Mouse (Mus musculus) heart, embryonic 16.5 days (tissue): ENCODE data around the gene Tpbgl. TPM values are rescaled to one million over a fixed set of nuclear protein-coding genes. Genes with fewer than 3 reads are reported as not detected.
A peak's percentile ranks its signal among the peaks of the same experiment; 100 is the strongest.

ENCODE experiments used
- ATAC-seq: fragments of 200-750 bp; cut with Nextera tagmentation; replicated peaks from 2 replicates; pipeline ENCODE4 v1.8.0; 2017; ENCODE audit warnings: moderate number of reproducible peaks; ENCODE audit not compliant: insufficient read depth, low FRiP score; ENCODE audit errors: extremely low read depth
- H3K27ac ChIP-seq: fragments of 300-500 bp; sonication (generic); 2 replicates; pipeline ENCODE4 v1.5.1; 2014; ENCODE audit warnings: mild to moderate bottlenecking, low read length, control low read depth, moderate library complexity
- H3K27me3 ChIP-seq: fragments of 300-500 bp; sonication (generic); 2 replicates; pipeline ENCODE4 v1.6.1; 2014; ENCODE audit warnings: low read length, mixed read lengths; ENCODE audit not compliant: control insufficient read depth, insufficient read depth
- H3K36me3 ChIP-seq: fragments of 300-500 bp; sonication (generic); 2 replicates; pipeline ENCODE4 v1.6.1; 2014; ENCODE audit not compliant: control insufficient read depth, insufficient read depth
- H3K4me1 ChIP-seq: fragments of 300-500 bp; sonication (generic); 2 replicates; pipeline ENCODE4 v1.6.1; 2014; ENCODE audit warnings: low read length, mixed read lengths; ENCODE audit not compliant: control insufficient read depth, insufficient read depth
- H3K4me2 ChIP-seq: fragments of 300-500 bp; sonication (generic); 2 replicates; pipeline ENCODE4 v1.6.1; 2014; ENCODE audit warnings: low read depth, mild to moderate bottlenecking, control low read depth, low read length
- H3K4me3 ChIP-seq: fragments of 300-500 bp; sonication (generic); 2 replicates; pipeline ENCODE4 v1.5.1; 2014; ENCODE audit warnings: mild to moderate bottlenecking, control low read depth, low read length
- H3K9ac ChIP-seq: fragments of 300-500 bp; sonication (generic); 2 replicates; pipeline ENCODE4 v1.6.1; 2014; ENCODE audit warnings: low read length, control low read depth
- H3K9me3 ChIP-seq: fragments of 300-500 bp; sonication (generic); replicated peaks from 2 replicates; pipeline ENCODE4 v1.6.1; 2016; ENCODE audit warnings: low read length; ENCODE audit not compliant: control insufficient read depth
- WGBS: fragments of 180-500 bp; shearing (Covaris S2); extraction: QIAGEN DNeasy Blood & Tissue Kit; methylation state at CpG from one replicate; pipeline ENCODE4 v1.1.7; 2014; 5-methylcytosine and 5-hydroxymethylcytosine counted together
- polyA plus RNA-seq: library from polyadenylated mRNA; unstranded; fragments of >200 nt; fragmentation: Nextera tagmentation; extraction: Ambion mirVana; gene quantifications from 2 replicates; pipeline ENCODE4 v1.2.1, GENCODE M21; 2015

Tpbgl gene
- 2.5 TPM in 2 replicates for polyA plus RNA-seq

GRCm38 (mm10) chr7:99626376-99627270 lies at the start of gene Tpbgl:
Gene Tpbgl, minus strand, starts transcription at chr7:99627103.
- under 1% methylated on average over 75 of the region's 83 CpGs for WGBS
- Histone ChIP-seq H3K9ac (peak within 1 kb of the TSS; percentile 43), H3K27me3 (peaks cover 81% of the 10 kb centered on the region), H3K27ac (no peak within 1 kb of the TSS), H3K4me1 (peaks cover 6% of the 10 kb centered on the region), H3K9me3 (no peaks in the 10 kb centered on the region), H3K4me2 (peak within 1 kb of the TSS; percentile 91), H3K36me3 (no peaks in the 10 kb centered on the region), H3K4me3 (peak within 1 kb of the TSS; percentile 62)
- ATAC-seq = peak; percentile 70

- H3K9me3 ChIP-seq = no peaks in the 10 kb centered on the region
- no peak overlapping the region for H3K4me2 ChIP-seq
- H3K27me3 ChIP-seq = no peaks in the 10 kb centered on the region
- H3K27ac ChIP-seq = no peak overlapping the region
- no peaks in the 10 kb centered on the region for H3K4me1 ChIP-seq
- ATAC-seq = no peak
- WGBS = 72% methylated on average over 3 of the region's 3 CpGs
- H3K4me3 ChIP-seq = no peak overlapping the region
- no peak overlapping the region for H3K9ac ChIP-seq
- no peaks in the 10 kb centered on the region for H3K36me3 ChIP-seq
These were observed 48.0 kb upstream of the Tpbgl start for GRCm38 (mm10) chr7:99674890-99675289.

- H3K36me3 ChIP-seq = no peaks in the 10 kb centered on the region
- H3K9me3 ChIP-seq = no peaks in the 10 kb centered on the region
- no peak overlapping the region for H3K4me2 ChIP-seq
- no peak overlapping the region for H3K9ac ChIP-seq
- 70% methylated on average over 5 of the region's 5 CpGs for WGBS
- H3K4me1 ChIP-seq = no peaks in the 10 kb centered on the region
- ATAC-seq = no peak
- H3K27me3 ChIP-seq = no peaks in the 10 kb centered on the region
- no peak overlapping the region for H3K4me3 ChIP-seq
- H3K27ac ChIP-seq = no peak overlapping the region
These were observed 47.3 kb upstream of the Tpbgl start for GRCm38 (mm10) chr7:99674209-99674608.

- H3K9me3 ChIP-seq = no peaks in the 10 kb centered on the region
- ATAC-seq = no peak
- H3K9ac ChIP-seq = no peak overlapping the region
- 0 out of 2 replicates have a peak, but pooled peaks cover 3% of the 10 kb centered on the region for H3K27me3 ChIP-seq
- no peak overlapping the region for H3K4me3 ChIP-seq
- H3K36me3 ChIP-seq = no peaks in the 10 kb centered on the region
- H3K4me1 ChIP-seq = no peaks in the 10 kb centered on the region
- 70% methylated on average over 8 of the region's 8 CpGs for WGBS
- H3K27ac ChIP-seq = no peak overlapping the region
- H3K4me2 ChIP-seq = no peak overlapping the region
These were observed 46.3 kb upstream of the Tpbgl start for GRCm38 (mm10) chr7:99673188-99673587.

- 53% methylated on average over 9 of the region's 9 CpGs for WGBS
- Histone ChIP-seq H3K27ac (no peak overlapping the region), H3K9me3 (no peaks in the 10 kb centered on the region), H3K4me3 (no peak overlapping the region), H3K4me1 (no peaks in the 10 kb centered on the region), H3K27me3 (0 out of 2 replicates have a peak, but pooled peaks cover 4% of the 10 kb centered on the region), H3K9ac (no peak overlapping the region), H3K36me3 (no peaks in the 10 kb centered on the region), H3K4me2 (no peak overlapping the region)
- ATAC-seq = no peak
These were observed 44.9 kb upstream of the Tpbgl start for GRCm38 (mm10) chr7:99671544-99672435.

GRCm38 (mm10) chr7:99670915-99671314 lies 44.0 kb upstream of the Tpbgl start:
- no peak overlapping the region for H3K4me3 ChIP-seq
- H3K4me2 ChIP-seq = no peak overlapping the region
- ATAC-seq = no peak
- H3K36me3 ChIP-seq = no peaks in the 10 kb centered on the region
- no peaks in the 10 kb centered on the region for H3K4me1 ChIP-seq
- 0 out of 2 replicates have a peak, but pooled peaks cover 5% of the 10 kb centered on the region for H3K27me3 ChIP-seq
- no peak overlapping the region for H3K9ac ChIP-seq
- WGBS = 80% methylated on average over 4 of the region's 4 CpGs
- H3K9me3 ChIP-seq = no peaks in the 10 kb centered on the region
- no peak overlapping the region for H3K27ac ChIP-seq

- peak; percentile 35; the same call in 1 of the 2 replicates for ATAC-seq
- no peak overlapping the region for H3K27ac ChIP-seq
- H3K9ac ChIP-seq = no peak overlapping the region
- no peak overlapping the region for H3K4me3 ChIP-seq
- WGBS = 32% methylated on average over 4 of the region's 4 CpGs
- H3K27me3 ChIP-seq = 0 out of 2 replicates have a peak, but pooled peaks cover 5% of the 10 kb centered on the region
- peaks cover 12% of the 10 kb centered on the region for H3K4me1 ChIP-seq
- no peaks in the 10 kb centered on the region for H3K9me3 ChIP-seq
- H3K36me3 ChIP-seq = no peaks in the 10 kb centered on the region
- H3K4me2 ChIP-seq = no peak overlapping the region
These were observed 41.9 kb upstream of the Tpbgl start for GRCm38 (mm10) chr7:99668802-99669201.

- ATAC-seq = no peak
- H3K9ac ChIP-seq = no peak overlapping the region
- 87% methylated on average over 16 of the region's 16 CpGs for WGBS
- no peak overlapping the region for H3K4me2 ChIP-seq
- no peak overlapping the region for H3K27ac ChIP-seq
- H3K36me3 ChIP-seq = no peaks in the 10 kb centered on the region
- no peak overlapping the region for H3K4me3 ChIP-seq
- H3K9me3 ChIP-seq = no peaks in the 10 kb centered on the region
- 0 out of 2 replicates have a peak, but pooled peaks cover 7% of the 10 kb centered on the region for H3K27me3 ChIP-seq
- peaks cover 14% of the 10 kb centered on the region for H3K4me1 ChIP-seq
These were observed 40.2 kb upstream of the Tpbgl start for GRCm38 (mm10) chr7:99667096-99667495.
